Mouse (Mus musculus): ENCODE data around the gene Cdipt. TPM values are rescaled to one million over a fixed set of nuclear protein-coding genes. Genes with fewer than 3 reads are reported as not detected.

Gene Cdipt
- total RNA-seq, 2 experiments from 2014 or later: 73.8 to 82.0 TPM

GRCm38 (mm10) chr7:127011051-127011450 is 35.3 kb downstream of the Cdipt start:
- no peak for DNase-seq
- intact Hi-C loops (cut with DNase I): no loop called here

DNA sequence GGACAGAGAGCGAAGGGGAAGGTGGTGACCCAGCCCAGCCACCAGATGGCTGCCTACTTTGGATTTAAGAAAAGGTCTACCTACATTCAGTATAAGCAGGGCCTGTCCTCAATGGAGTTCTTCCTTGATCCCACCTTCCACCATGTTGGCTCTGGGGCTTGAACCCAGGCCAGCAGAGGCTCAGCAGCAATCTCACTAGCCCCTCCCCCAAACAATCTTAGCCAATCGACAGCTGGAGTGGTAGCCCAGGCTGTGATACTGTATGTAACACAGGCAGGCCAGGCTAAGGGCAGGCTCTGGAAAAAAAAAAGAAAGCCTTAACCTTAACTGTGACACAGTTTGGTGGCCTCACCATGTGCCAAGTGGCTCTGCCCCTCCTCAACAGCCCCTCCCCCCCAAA is 36.0 kb downstream of the Cdipt start:
- no peak for DNase-seq
- intact Hi-C loops (cut with DNase I): no loop called here

GRCm38 (mm10) chr7:127012374-127012773 is 36.7 kb downstream of the Cdipt start:
- no peak for DNase-seq
- intact Hi-C loops (cut with DNase I): no loop called here

GRCm38 (mm10) chr7:127012845-127013244 is 37.1 kb downstream of the Cdipt start:
- DNase-seq: no peak
- intact Hi-C loops (cut with DNase I): no loop called here

- intact Hi-C loops (cut with DNase I): no loop called here
- DNase-seq: no peak
Observed at GRCm38 (mm10) chr7:127013385-127013784, 37.7 kb downstream of the Cdipt start.

GRCm38 (mm10) chr7:127014320-127014719 is 38.6 kb downstream of the Cdipt start, which contains the start of gene Mvp:
Mvp (minus strand) TSS chr7:127014621.
- intact Hi-C loops (cut with DNase I): loop anchor here (1.0 kb wide), 1 partner anchor 65 kb away; the partner anchor contains the start of gene Asphd1
- peak; percentile 83 to 84 for DNase-seq

GRCm38 (mm10) chr7:127014993-127015392 is 39.3 kb downstream of the Cdipt start:
- intact Hi-C loops (cut with DNase I): loop anchor here (1.0 kb wide), 1 partner anchor 66 kb away; the partner anchor contains the start of gene Asphd1
- DNase-seq: no peak

DNA sequence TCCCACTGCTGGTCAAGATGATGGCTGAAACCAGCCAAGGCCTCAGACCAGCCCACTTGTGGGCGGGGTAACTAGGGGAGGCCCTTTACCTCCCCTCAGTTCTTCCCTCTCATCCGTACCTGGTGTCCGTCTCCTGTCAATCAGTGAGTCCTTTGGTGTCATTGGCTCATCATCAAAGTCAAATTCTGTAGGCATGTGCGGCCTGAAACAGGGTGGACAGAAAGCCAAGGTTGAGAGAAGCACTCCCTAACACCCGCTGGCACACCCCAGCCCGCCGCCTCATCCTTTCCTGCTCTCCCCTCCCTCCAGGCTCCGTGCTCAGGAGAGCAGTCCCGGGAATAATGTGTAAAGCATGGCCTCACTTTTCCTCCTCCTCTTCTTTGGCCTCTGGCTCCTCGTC is 40.4 kb downstream of the Cdipt start:
- peak in 1 of 2 experiments; percentile 54 for DNase-seq
- intact Hi-C loops (cut with DNase I): loop anchor here (2.0 kb wide), 1 partner anchor 41 kb away; the partner anchor contains the start of gene Cdipt

GRCm38 (mm10) chr7:127016481-127016485 is 40.6 kb downstream of the Cdipt start, which contains the start of gene Pagr1b:
Pagr1b (minus strand) TSS chr7:127016484.
- intact Hi-C loops (cut with DNase I): loop anchor here (2.0 kb wide), 1 partner anchor 41 kb away; the partner anchor contains the start of gene Cdipt
- no peak for DNase-seq

- intact Hi-C loops (cut with DNase I): loop anchor here (2.0 kb wide), 1 partner anchor 42 kb away; the partner anchor contains the start of gene Cdipt
- no peak for DNase-seq
Observed at GRCm38 (mm10) chr7:127016486-127016938, 40.8 kb downstream of the Cdipt start.

DNA sequence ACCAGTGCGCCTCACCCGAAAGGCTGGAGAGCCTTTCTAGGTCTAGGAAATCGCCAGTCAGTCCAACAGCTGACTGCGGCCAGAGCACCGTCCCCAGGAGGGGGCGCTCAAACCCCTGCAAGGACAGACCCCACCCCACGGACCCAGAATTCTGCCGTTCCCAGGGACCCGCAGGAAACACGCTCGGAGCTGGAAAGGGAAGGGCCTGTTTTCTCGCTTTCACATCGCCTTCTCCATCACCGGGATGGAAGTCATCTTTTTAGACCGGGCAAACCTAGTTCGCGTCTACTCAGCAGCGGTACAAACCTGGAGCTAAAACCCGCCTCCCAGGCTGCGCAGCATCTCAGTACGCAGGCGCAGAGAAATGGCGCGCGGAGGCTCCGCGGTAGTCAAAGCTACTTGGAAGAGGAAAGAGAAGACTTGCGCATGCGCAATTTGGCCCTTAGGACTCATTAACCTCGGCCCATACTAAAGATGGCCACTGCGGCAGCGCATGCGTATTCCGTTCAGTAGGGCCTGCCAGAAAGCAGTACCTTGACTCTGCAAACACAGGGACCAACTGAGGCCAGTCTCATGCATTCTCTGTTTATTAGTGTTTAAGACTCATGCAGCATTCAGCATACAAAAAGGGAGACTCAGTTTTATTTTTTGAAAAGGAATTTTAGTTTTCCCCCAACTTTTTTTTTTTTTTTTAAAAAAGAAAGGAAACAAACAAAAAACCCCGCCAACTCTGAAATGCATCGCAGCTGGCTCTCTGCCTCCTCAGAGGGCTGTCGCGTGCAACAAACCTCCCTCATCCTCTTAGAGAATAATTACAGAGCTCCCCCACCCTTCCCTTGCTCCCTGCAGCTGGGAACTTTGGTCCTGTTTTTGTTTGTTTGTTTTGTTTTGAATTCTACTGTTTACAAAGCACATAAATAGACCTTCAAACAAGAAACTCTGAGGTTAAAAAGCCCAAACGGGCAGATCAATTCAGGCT is 41.5 kb downstream of the Cdipt start, which contains the start of gene Pagr1a:
TSS of gene Pagr1a (minus strand) at position 382 of the 979 bp plus-strand sequence.
- intact Hi-C loops (cut with DNase I): loop anchor here (2.0 kb wide), 1 partner anchor 42 kb away; the partner anchor contains the start of gene Cdipt

DNA sequence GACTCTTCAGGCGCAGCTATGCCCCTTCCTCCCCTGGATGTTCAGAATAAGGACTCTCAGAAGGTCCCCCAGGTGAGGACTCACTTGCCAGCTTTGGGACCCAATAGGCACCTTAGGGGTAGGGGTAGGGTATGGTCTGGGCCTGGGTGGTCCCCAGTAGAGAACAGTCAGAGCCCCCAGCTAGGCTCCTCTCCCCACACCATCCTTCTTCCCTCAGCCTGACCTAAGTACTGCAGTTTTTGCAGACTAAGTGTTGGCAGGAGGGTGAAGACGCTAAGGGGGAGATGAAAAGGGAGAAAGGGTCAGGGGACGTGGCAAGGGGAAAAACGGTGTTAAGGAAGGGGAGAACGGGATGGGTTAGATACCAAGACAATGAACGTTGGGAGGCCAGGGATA is 42.2 kb downstream of the Cdipt start:
- no peak for DNase-seq
- intact Hi-C loops (cut with DNase I): loop anchor here (2.0 kb wide), 1 partner anchor 43 kb away; the partner anchor contains the start of gene Cdipt

More for the DNA sequence above, 41.5 kb downstream of the Cdipt start, which contains the start of gene Pagr1a:
- peak; percentile 98 for DNase-seq

- peak in 1 of 2 experiments; percentile 21 for DNase-seq
Observed at GRCm38 (mm10) chr7:127018416-127019305, 42.9 kb downstream of the Cdipt start.

DNA sequence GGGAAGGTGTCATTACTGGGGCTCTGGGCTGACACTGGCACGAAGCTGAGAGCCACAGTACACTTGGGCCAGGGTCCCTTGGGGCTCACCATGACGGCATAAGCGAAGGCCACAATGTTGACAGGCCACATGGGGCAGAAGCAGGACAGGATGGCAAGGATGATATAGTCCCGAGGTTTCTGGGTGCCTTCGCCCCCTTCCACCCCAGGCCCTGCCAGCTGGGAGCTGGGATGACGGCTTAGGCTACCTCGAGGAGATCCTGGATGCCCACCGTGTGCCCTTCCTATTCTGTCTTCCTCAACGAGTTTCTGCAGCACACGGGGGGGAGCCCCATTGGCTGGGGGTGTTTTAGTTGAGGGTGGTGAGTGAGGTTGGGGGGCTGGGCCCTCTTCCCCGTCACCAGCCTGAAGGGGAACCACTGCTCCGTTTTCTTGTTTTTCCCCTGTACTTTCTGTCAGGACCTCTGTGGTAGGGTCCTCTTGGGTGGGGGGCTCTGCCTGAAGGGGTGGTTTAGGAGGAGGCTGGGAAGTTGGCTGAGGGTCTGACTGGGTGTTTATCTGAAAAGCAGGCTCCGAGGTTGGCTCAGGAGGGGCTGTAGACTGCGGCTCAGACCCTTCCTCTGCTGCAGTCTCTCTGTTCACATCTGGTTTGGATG is 43.7 kb downstream of the Cdipt start:
- intact Hi-C loops (cut with DNase I): no loop called here
- no peak for DNase-seq

More at GRCm38 (mm10) chr7:127018416-127019305, 42.9 kb downstream of the Cdipt start:
- intact Hi-C loops (cut with DNase I): no loop called here

DNA sequence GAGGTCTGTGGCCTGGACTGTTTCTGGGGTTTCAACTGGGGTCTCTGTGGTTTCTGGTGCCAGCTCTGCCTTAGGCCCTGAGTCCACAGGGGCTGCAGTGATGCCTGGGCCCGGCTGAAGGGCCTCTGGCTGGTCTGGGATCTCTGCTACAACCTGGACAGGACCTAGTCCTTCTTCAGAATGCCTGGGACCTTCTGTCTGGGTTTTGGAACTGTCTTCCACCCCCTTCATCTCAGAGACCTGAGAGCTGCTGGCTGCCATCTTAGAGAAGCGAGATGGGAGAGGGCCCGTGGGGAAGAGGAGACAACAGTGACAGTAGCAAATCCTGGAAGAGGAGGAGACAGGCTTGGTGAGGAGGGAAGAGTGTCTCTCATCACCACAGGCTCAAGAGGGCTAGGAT is 44.3 kb downstream of the Cdipt start:
- intact Hi-C loops (cut with DNase I): no loop called here
- DNase-seq: peak in 1 of 2 experiments; percentile 21

DNA sequence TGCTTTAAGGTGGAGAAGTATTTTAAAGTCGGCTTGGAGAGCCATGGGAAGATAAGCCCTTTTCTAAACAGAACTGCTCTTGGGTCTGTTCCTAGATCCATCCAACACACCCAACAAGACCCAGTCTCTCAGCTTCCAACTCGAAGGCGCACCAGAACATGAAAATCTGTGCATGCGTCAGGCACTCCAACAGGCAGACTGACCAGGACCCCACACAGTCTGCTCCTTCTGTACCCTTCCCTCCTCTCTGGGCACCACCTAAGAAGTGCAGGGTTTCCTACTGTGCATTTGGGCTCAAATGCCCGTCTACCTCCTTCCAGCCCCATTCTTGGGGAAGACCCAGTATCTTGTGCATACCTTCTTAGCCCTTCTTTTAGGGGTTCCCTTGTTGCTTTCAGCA is 44.8 kb downstream of the Cdipt start:
- DNase-seq: no peak
- intact Hi-C loops (cut with DNase I): no loop called here

DNA sequence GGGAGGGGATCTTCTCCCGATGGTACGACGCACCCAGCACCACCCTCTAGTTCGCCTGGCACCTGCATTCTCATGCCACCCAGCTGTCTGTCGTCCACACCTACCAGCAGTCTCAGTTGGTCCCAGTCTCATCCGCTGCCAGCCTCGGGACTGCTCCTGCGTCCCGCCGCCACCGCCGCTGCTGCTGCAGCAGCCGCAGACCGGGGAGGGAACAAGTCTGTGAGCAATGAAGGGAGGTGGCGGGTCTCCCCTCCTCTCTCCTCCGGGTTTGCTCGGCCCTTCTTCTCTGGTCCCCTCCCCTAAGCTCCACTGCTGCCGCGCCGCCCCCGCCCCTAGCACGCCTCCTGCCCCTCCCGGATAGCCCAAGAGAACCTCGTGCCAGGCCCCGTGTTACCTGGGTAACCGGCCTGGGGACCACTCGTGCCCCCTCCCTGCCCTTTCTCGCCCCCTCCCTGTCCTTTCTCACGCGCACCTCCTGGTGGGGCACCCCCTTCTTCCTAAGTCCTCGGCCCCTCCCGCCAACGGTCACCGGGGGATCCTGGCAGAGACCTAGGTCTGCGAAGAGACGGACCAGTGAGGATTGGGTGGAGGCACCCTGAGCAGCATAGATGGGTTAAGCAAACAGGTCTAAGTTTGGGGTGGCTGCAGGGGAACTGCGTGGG is 45.3 kb downstream of the Cdipt start, which contains the start of the genes Gm42742 and Prrt2:
TSS of gene Gm42742 (minus strand) at position 197 of the 662 bp plus-strand sequence.
TSS of gene Prrt2 (minus strand) at position 311 of the 662 bp plus-strand sequence.
- intact Hi-C loops (cut with DNase I): no loop called here

DNA sequence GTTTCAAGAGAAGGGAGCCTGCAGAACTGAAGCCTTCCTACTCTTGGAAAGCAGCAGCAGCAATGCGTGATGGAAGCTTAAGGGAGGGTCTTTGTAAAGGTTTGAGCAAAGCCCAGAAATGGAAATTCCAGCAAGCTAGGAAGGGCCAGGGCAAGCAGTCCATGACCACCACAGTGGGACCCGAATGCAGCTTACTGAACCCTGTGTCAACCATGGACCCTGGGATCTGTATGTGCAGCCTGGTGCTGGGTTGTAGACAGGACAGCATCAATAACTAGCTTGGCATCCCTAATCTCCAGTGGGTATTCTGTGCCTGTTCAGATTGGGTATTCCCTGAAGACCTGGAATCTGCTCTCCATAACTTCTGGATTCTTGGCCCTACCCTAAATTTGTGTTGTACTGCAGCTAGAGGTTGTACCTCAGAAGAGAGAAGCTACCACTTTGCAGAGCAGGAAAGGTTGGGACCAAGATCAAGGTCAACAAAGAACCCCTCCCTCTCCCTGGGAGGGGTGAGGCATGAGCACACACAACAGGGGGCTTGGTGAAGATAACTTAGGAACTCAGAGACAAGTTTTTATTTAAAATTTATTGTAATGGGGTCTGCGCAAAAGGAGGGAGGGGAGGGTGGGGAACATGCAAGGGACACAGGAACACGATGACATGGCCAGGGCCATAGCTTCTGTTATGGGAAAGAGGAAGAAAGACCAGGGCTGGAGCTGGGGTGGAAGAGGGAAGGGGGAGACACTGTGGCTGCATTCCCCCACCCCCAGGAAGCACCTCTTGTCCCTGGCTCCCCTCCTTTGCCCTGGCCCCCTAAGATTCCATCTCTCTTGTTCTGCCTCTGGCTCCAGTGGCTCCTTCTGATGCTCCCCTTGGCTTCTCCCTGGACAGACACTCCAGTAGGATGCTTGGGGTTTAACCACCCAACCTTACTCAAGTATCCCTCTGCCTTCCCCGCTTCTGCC is 46.1 kb downstream of the Cdipt start:
- intact Hi-C loops (cut with DNase I): no loop called here
- no peak for DNase-seq

More for the DNA sequence above, 45.3 kb downstream of the Cdipt start, which contains the start of the genes Gm42742 and Prrt2:
- DNase-seq: peak; percentile 55 to 61

All from heart, postnatal 10 days (tissue).